Mouse (Mus musculus) limb, embryonic 10.5 days (tissue): ENCODE measurements at regions not wholly inside any gene's neighbourhood (a gene's known extent, or its start where the extent isn't known, plus 50 kb on each side); places are given as distances from the start of the nearest gene placed in this dataset.
"Not testable (repeated sequence)": the region's sequence is repeated elsewhere in the genome, so short reads cannot be mapped to it uniquely, and the experiment has no call there.

Source experiments
- DNase-seq: peaks from one replicate; pipeline ENCODE4 v3.0.0-alpha.2; 2017; ENCODE audit warnings: low spot score
- H3K27ac ChIP-seq: fragments of 300-500 bp; sonication (generic); 2 replicates; pipeline ENCODE4 v1.5.1; 2016; ENCODE audit warnings: mild to moderate bottlenecking
- H3K27me3 ChIP-seq: fragments of 300-500 bp; sonication (generic); 2 replicates; pipeline ENCODE4 v1.6.1; 2016; ENCODE audit warnings: low read depth, mild to moderate bottlenecking; ENCODE audit not compliant: poor library complexity, severe bottlenecking
- H3K36me3 ChIP-seq: fragments of 300-500 bp; sonication (generic); 2 replicates; pipeline ENCODE4 v1.6.1; 2016; ENCODE audit warnings: mild to moderate bottlenecking, moderate library complexity
- H3K4me1 ChIP-seq: fragments of 300-500 bp; sonication (generic); 2 replicates; pipeline ENCODE4 v1.6.1; 2016
- H3K4me3 ChIP-seq: fragments of 300-500 bp; sonication (generic); 2 replicates; pipeline ENCODE4 v1.5.1; 2016; ENCODE audit warnings: mild to moderate bottlenecking, moderate library complexity
- H3K9me3 ChIP-seq: fragments of 300-500 bp; sonication (generic); replicated peaks from 2 replicates; pipeline ENCODE4 v1.6.1; 2016; ENCODE audit warnings: mild to moderate bottlenecking
- WGBS: fragments of 180-500 bp; shearing (Covaris S2); methylation state at CpG from one replicate; pipeline ENCODE4 v1.1.7; 2016; 5-methylcytosine and 5-hydroxymethylcytosine counted together

DNA sequence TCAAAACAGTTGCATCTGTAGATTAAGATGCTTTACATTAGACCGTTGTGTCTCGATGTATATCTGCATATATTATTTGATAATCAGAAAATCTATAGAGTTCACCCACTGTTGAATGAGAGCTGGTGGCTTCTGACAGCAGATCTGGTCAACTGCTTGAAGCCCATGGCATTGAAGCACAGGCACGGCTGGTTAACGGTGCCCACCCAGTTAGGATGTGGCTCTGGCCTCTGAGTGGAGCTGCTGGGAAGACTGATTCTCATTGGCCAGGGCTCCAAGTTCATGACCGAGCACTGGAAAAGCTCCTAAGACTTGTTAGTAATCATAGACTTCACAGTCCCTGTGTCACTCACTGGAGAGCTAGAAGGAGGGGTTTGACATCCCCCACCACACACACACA, 51.2 kb upstream of the Cldn34a start:
- not testable (repeated sequence) for H3K27ac ChIP-seq, H3K9me3 ChIP-seq, H3K4me1 ChIP-seq, H3K4me3 ChIP-seq, H3K36me3 ChIP-seq, DNase-seq
- 70% methylated on average over 3 of the region's 5 CpGs for WGBS
- H3K27me3 ChIP-seq, result peaks cover 30% of the 10 kb centered on the region; the same call in 1 of the 2 replicates

DNA sequence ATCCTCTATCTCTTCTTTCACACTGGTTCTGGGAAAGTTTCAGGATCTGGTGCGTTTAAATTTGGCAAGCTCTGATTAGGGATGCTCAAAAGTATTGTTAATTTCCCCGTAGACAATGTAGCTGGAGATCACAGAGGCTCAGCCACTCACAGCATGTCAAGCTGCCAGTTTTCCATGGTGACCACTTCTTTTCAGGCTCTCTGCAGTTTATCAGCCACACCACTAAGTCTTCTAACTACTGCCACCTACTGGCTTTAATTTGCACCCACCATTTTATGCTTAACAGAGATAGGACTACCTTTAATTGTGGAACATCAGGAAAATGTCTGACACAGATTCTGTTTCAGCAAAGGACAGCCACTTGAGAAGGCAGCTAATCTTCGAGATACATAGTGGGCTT, 57.7 kb upstream of the Cldn34a start:
- DNase-seq, H3K27me3 ChIP-seq, H3K36me3 ChIP-seq, H3K4me3 ChIP-seq, H3K4me1 ChIP-seq, H3K9me3 ChIP-seq, H3K27ac ChIP-seq: not testable (repeated sequence)
- no CpG with 5 or more reads among the region's 3 CpGs for WGBS

DNA sequence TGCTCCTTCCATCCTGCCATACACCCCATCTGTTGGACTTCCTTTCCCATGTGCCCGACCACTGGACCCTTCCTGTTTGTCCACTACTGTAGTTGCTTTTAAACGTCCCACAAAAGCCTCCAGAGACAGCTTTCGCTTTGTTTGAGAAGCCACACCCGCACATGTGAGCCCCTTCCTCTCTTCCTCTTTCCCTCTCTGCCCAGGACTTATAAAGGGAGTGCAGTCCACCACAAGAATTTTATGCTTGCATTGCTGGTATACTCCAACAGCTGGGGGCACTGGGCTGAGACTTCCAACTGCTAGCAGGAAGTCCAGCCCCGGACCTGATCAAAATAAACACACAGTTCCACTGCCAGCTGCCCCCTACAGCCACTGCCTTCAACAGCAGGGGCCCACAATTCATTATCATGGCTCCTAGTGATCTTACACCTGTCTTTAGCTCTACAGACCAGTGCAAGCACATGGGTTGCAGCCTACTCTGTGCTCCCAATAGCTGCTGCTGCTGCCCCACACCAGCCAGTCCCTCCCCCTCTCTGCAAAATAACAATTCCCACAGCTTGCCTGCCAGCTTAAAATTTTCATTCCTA, 63.7 kb upstream of the Cldn34a start:
- H3K27me3 ChIP-seq, result peaks cover 16% of the 10 kb centered on the region; the same call in 1 of the 2 replicates
- H3K4me3 ChIP-seq, H3K4me1 ChIP-seq, DNase-seq, H3K27ac ChIP-seq, H3K9me3 ChIP-seq, H3K36me3 ChIP-seq: not testable (repeated sequence)
- WGBS, result no CpG with 5 or more reads among the region's 5 CpGs

DNA sequence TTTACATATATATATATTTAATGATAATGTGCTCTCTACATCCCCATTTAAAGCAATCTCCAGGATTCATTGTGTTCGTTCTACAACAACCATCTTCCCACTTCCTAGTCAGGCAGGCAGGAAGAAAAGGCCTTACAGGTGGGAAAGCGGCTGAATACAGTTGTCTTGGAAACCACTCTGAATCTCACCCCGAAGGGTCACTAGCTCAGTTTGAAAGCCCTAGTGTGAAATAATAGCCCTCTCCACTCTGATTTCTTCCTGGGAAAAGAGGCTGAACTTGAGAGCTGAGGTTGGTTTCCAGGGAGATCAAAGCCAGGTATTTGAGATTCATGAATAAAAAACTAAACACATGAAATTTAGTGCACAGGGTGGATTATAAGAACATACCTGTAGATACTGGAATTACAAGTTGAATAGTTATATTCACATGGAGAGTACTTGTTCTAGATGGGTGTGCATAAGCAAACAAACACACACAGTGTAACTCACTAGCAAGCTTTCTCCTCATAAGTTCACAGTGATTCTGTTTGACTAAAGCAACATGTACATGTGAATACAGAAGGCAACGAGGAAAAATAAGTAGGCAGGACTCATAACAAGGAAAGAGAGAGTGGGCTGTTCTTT, 91.6 kb upstream of the Cldn34a start:
- no peaks in the 10 kb centered on the region for H3K36me3 ChIP-seq
- H3K27me3 ChIP-seq, result peaks cover 86% of the 10 kb centered on the region
- H3K4me3 ChIP-seq, result no peak overlapping the region
- no peak for DNase-seq
- WGBS, result 67% methylated on average over 4 of the region's 4 CpGs
- no peaks in the 10 kb centered on the region for H3K9me3 ChIP-seq
- H3K27ac ChIP-seq, result no peak overlapping the region
- no peaks in the 10 kb centered on the region for H3K4me1 ChIP-seq

DNA sequence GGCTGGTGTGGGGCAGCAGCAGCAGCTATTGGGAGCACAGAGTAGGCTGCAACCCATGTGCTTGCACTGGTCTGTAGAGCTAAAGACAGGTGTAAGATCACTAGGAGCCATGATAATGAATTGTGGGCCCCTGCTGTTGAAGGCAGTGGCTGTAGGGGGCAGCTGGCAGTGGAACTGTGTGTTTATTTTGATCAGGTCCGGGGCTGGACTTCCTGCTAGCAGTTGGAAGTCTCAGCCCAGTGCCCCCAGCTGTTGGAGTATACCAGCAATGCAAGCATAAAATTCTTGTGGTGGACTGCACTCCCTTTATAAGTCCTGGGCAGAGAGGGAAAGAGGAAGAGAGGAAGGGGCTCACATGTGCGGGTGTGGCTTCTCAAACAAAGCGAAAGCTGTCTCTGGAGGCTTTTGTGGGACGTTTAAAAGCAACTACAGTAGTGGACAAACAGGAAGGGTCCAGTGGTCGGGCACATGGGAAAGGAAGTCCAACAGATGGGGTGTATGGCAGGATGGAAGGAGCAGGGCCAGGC, 56.0 kb upstream of the Gpr173 start:
- not testable (repeated sequence) for H3K4me1 ChIP-seq, H3K36me3 ChIP-seq, H3K9me3 ChIP-seq, DNase-seq, H3K4me3 ChIP-seq, H3K27ac ChIP-seq
- H3K27me3 ChIP-seq, result peaks cover 18% of the 10 kb centered on the region
- no CpG with 5 or more reads among the region's 5 CpGs for WGBS

DNA sequence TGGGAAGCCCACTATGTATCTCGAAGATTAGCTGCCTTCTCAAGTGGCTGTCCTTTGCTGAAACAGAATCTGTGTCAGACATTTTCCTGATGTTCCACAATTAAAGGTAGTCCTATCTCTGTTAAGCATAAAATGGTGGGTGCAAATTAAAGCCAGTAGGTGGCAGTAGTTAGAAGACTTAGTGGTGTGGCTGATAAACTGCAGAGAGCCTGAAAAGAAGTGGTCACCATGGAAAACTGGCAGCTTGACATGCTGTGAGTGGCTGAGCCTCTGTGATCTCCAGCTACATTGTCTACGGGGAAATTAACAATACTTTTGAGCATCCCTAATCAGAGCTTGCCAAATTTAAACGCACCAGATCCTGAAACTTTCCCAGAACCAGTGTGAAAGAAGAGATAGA, 50.0 kb upstream of the Gpr173 start:
- not testable (repeated sequence) for H3K4me3 ChIP-seq, H3K4me1 ChIP-seq, H3K27ac ChIP-seq, H3K27me3 ChIP-seq, H3K36me3 ChIP-seq, DNase-seq, H3K9me3 ChIP-seq
- WGBS, result no CpG with 5 or more reads among the region's 3 CpGs
